Mouse (Mus musculus) B cell, adult 2 months (primary cell): ENCODE measurements around the gene Pet100.
"Not testable (repeated sequence)": the region's sequence is repeated elsewhere in the genome, so short reads cannot be mapped to it uniquely, and the experiment has no call there.

Experiments used
- DNase-seq, 2 experiments: peaks; one replicate each; pipeline ENCODE4 v3.0.0; 2022

Gene Pet100

GRCm38 (mm10) chr8:3621199-3621970 is at the start of gene Pet100, which contains the start of gene Xab2:
Pet100 (plus strand) TSS chr8:3621548.
Xab2 (minus strand) TSS chr8:3621316.
- peak; percentile 97 to 98 for DNase-seq

DNA sequence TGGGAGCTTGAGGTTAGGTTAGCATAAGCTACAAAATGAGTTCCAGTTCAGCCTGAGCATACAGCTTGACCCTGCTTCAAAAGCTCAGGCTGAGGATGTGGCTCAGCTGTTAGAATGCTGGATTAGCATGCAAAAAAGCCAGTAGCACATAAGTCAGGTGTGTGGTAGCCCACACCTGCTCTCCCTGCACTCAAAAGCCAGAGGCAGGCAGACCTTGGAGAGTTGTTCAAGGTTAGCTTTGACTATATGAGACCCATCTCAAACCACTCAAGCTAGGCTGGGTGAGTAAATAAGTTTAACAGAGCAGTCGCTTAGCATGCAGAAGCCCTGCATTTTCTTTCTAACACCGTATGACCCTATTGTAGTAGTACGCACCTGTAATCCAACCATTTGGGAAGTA is 46.8 kb upstream of the Pet100 start:
- no peak for DNase-seq

DNA sequence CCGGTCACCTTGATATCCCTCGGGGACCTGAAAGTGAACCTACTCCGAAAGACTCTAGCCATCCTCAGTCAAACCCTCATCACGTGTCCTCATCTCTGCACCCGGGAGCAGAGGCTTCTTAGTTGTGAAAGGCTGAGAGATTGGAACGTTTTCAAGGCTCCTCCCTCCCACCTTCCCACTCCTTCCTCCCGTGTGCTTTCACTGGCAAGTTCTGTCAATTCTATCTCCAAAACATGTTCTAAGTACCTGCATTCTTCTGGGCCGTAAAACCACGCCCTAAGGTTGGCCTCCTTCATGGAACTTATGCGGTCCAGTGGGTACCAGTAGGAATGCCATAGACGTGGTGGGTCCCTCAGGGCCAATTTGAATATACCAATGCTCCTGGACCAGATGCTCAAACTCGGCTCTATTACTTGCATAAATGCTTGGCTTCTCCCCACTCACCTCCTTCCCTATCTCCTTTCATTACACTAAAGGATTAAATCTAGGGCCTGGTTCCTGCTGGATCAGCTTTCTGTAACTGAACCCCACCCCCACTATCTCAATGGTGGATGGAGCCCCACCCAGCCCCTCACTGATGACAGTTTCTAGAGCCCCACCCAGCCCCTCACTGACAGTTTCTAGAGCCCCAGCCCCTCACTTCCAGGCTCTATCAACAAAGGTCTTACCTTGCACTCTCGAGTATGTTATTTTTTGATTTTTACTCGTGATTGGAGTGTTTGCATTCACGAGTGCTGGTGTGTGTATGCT is 45.0 kb upstream of the Pet100 start:
- DNase-seq = no peak

GRCm38 (mm10) chr8:3579390-3580364 is 41.7 kb upstream of the Pet100 start:
- DNase-seq = no peak

DNA sequence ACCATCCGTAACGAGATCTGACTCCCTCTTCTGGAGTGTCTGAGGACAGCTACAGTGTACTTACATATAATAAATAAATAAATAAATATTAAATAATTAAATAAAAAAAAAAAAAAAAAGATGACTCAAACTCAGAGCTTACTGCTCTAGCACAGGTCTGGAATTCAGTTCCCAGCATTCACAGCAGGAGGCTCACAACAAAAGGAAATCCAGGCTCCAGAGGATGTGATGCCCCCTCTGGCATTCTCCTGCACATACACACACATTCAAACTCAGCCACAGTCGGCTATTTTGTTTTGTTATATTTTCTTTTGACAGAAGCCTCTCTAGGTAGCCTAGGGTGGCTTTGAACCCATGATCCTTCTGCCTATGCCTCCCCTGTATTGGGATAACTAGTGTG is 39.4 kb upstream of the Pet100 start:
- not testable (repeated sequence) for DNase-seq

DNA sequence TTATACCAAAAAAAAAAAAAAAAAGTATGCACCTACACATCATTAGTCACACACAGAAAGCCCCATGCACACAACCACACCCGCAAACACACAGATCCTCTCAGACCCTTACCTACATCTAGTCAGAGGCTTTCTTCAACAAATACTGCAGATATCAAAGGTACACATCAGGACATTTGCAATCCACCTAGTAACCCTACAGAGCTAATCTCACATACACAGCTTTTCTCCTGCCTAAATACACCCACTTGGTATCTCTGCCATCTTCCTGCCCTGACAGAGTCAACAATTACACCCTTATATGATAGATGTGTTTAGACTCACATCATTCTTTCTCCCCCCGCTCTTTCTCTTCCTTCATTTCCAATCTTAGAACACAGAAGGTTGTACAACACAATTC is 34.9 kb upstream of the Pet100 start:
- no peak for DNase-seq

DNA sequence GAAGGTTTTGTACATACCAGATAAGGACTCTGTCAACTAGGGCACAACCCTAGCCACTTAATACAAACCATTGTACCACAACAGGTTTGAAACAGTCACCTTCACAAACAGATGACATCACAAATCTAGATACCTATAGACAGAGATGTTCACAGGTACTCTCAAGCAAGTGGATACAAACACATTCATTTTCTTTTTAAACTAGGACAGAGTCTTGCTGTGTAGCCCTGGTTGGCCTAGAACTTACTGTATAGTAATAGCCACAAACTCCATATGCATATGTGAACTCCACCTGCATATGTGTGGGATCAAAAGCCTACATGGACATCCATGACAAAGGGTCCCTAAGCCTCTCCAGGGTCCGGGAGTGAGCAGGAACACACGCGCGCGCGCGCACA is 34.4 kb upstream of the Pet100 start, which contains the start of gene Camsap3:
TSS of gene Camsap3 (plus strand) at position 301 of the 398 bp plus-strand sequence.
- DNase-seq = no peak

GRCm38 (mm10) chr8:3587391-3588257 is 33.7 kb upstream of the Pet100 start:
- DNase-seq = peak; percentile 58 to 59

DNA sequence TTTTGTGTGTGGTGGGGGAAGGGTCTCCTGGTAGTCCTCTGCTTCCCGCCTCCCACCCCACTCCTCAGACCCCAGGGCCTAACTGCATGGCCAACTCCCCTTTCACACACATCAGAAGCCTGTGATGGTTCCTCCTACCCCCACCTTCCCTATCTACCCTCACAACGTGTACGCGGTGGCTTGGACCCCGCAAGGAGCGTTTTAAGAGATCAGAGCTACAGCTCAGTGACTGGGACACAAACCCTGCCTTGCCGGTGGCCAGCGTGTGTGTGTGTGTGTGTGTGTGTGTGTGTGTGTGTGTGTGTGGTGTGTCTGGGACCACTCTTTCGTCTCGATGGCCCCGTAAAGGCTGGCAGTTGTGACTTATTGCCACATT is 33.1 kb upstream of the Pet100 start:
- no peak for DNase-seq

DNA sequence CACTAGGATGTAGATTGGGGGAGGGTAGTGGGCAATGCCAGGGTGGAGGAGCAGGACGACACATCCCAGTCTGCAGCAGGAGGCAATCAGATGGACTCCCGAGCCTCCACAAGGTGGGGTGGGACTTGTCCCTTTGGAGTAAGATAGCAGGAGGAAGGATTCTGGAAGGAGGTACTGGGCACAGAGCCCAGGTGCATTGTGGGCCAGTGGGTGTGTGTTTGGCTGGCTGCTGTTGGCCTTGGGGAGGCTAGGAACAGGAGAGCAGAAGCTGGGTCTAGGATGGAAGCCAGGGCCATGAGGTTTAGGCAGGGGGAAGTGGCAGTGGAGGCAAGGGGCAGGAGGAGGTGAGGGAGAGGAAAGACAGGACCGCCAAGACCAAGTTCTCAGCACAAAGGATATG is 27.9 kb upstream of the Pet100 start:
- DNase-seq = no peak

GRCm38 (mm10) chr8:3594466-3594865 is 26.9 kb upstream of the Pet100 start:
- no peak for DNase-seq

GRCm38 (mm10) chr8:3598054-3598453 is 23.3 kb upstream of the Pet100 start:
- DNase-seq = no peak

GRCm38 (mm10) chr8:3599219-3599618 is 22.1 kb upstream of the Pet100 start:
- no peak for DNase-seq

GRCm38 (mm10) chr8:3600401-3600800 is 20.9 kb upstream of the Pet100 start:
- DNase-seq = no peak

GRCm38 (mm10) chr8:3603439-3603838 is 17.9 kb upstream of the Pet100 start:
- DNase-seq = no peak

- DNase-seq = no peak
Measured at GRCm38 (mm10) chr8:3606593-3606992, 14.8 kb upstream of the Pet100 start.

GRCm38 (mm10) chr8:3607822-3608221 is 13.5 kb upstream of the Pet100 start:
- DNase-seq = no peak

GRCm38 (mm10) chr8:3609046-3609815 is 12.1 kb upstream of the Pet100 start:
- no peak for DNase-seq

DNA sequence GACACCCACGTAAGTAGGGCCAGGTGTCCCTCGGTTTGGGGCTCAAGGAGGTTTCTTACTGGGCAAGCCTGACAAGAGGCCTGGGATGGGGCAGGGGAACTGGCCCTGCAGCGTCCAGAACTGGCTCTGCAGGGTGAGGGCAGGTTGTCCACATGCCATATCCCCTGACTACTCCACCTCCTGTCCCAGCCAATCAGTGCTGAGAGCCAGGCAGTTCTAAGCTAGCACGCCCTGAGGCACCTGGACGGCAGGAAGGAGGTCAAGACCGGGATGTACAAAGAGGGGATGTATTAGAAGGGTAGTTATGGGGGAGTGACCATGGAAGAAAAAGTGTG is 11.6 kb upstream of the Pet100 start:
- DNase-seq = no peak

DNA sequence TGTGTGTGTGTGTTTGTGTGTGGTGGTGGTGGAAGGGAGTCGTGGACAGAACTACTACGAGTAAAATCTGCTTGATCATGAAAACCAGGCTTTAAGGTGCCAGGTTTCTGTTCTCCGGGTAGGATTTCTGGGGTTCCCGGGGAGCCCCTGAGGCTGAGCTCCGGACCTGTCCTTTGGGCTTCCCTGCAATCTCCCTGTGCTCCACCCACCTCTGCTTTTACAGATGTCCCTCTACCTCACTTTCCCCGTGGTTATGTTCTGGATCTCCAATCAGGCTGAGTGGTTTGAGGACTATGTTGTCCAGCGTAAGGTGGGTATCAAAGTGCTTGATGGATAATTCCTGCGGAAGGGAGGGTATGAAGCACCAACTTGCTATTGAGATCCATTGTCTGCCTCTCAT is 771 bp downstream of the Pet100 start:
- no peak for DNase-seq

- DNase-seq = no peak
Measured at GRCm38 (mm10) chr8:3625445-3625844, 4.1 kb downstream of the Pet100 start, which contains the start of gene Pcp2. Pcp2 (minus strand) TSS chr8:3625545.
